Mouse (Mus musculus): ENCODE results near the gene Mymx.

GRCm38 (mm10) chr17:45563655-45564530, 38.0 kb downstream of the Mymx start, which contains the start of gene Slc35b2:
- TF ChIP-seq CTCF (conservative IDR thresholded peaks at IDR 0.05; ENCODE audit: low read length), result peak; percentile 16; the same call in 1 of the 2 replicates
- no peak for TF ChIP-seq POU5F1 (IDR thresholded peaks at IDR 0.05; ENCODE audit: borderline replicate concordance, low read length)
- no peak for TF ChIP-seq NANOG (IDR thresholded peaks at IDR 0.05; ENCODE audit: borderline replicate concordance, low read length)
